Comparison of ENCODE assay signal across 8 mouse cellular contexts in the genomic region with DNA sequence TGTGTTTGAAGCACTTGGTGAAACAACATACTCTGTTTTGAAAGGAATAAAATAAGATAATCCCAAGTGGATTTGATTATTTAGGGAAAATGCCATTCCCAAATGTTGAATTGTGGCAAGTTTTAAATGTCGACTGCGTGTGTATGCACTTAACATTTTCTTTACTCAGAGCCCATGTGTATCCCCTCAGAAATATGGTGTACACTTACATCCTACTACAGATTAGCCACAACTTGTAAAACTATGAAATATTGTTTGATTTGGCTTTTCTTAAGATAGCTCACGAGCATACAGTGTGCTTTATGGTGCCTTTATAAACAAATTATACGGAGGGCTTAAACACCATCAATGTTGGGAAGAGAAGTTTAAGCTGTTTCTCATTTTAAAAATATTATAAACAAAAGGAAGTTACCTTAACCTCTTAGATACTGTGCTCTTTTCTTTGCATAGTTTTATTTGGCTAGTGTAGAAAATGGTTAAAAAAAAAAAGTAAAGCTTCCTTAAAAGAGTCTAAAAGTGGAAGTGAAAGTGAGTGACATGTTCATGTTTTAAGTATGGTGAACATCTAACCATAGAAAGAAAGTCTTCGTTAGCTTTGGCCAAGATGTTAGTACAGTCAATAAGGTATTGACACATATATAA. TPM values are rescaled to one million over a fixed set of nuclear protein-coding genes. Genes with fewer than 3 reads are reported as not detected.
DNase-seq lines count a peak whose midpoint lies in the region; ATAC-seq and TF ChIP-seq lines count a peak whose summit lies in the region.

No protein-coding gene starts in this region.

- 12% methylated on average over 5 of the region's 5 CpGs for WGBS in liver, adult 2 months
- 29% methylated on average over 5 of the region's 5 CpGs for WGBS in embryonic facial prominence, embryonic 15.5 days
- WGBS in limb, embryonic 10.5 days: 72% methylated on average over 5 of the region's 5 CpGs
- WGBS in neural tube, embryonic 14.5 days: 69% methylated on average over 5 of the region's 5 CpGs

- no peak for TF ChIP-seq POLR2A in liver, adult 2 months (IDR thresholded peaks at IDR 0.05; ENCODE audit: extremely low read depth, insufficient read depth, low read length)

- TF ChIP-seq CTCF in liver, adult 2 months (IDR thresholded peaks at IDR 0.05; ENCODE audit: low read depth, low read length): no peak

- no peaks in the 10 kb centered on the region for H3K27me3 ChIP-seq in liver, adult 2 months (ENCODE audit: control insufficient read depth, insufficient read depth, low read length)
- H3K27me3 ChIP-seq in embryonic facial prominence, embryonic 15.5 days: no peaks in the 10 kb centered on the region
- no peaks in the 10 kb centered on the region for H3K27me3 ChIP-seq in limb, embryonic 10.5 days (ENCODE audit: low read depth, poor library complexity, severe bottlenecking)
- no peaks in the 10 kb centered on the region for H3K27me3 ChIP-seq in neural tube, embryonic 14.5 days (ENCODE audit: control insufficient read depth, insufficient read depth, low read length)

- H3K9me3 ChIP-seq in embryonic facial prominence, embryonic 15.5 days (replicated peaks): no peaks in the 10 kb centered on the region
- H3K9me3 ChIP-seq in limb, embryonic 10.5 days (replicated peaks): no peaks in the 10 kb centered on the region
- no peaks in the 10 kb centered on the region for H3K9me3 ChIP-seq in neural tube, embryonic 14.5 days (ENCODE audit: control insufficient read depth, low read length)

- no peak overlapping the region for H3K27ac ChIP-seq in liver, adult 2 months (replicated peaks; ENCODE audit: insufficient read depth, low read depth, low read length)
- H3K27ac ChIP-seq in embryonic facial prominence, embryonic 15.5 days (replicated peaks): no peak overlapping the region
- H3K27ac ChIP-seq in limb, embryonic 10.5 days: peak overlapping the region; percentile 100
- no peak overlapping the region for H3K27ac ChIP-seq in neural tube, embryonic 14.5 days (ENCODE audit: low read depth, low read length)

- DNase-seq in liver, adult 2 months (ENCODE audit: extremely low read depth, low read depth, low spot score): no peak
- no peak for DNase-seq in liver
- no peak for DNase-seq in limb, embryonic 10.5 days (ENCODE audit: low spot score)
- DNase-seq in gastrocnemius, adult 8-10 months (ENCODE audit: low spot score in 2 of 2): no peak
- DNase-seq in left cerebral cortex, postnatal 36 days (ENCODE audit: low spot score in 2 of 2): no peak
- no peak for DNase-seq in urinary bladder, postnatal 36 days (ENCODE audit: low spot score in 2 of 2)

- no peaks in the 10 kb centered on the region for H3K36me3 ChIP-seq in liver, adult 2 months (ENCODE audit: control insufficient read depth, insufficient read depth, low read length)
- H3K36me3 ChIP-seq in embryonic facial prominence, embryonic 15.5 days: no peaks in the 10 kb centered on the region
- H3K36me3 ChIP-seq in limb, embryonic 10.5 days: peaks cover 31% of the 10 kb centered on the region
- H3K36me3 ChIP-seq in neural tube, embryonic 14.5 days (ENCODE audit: control insufficient read depth, insufficient read depth, low read length): no peaks in the 10 kb centered on the region

- H3K4me1 ChIP-seq in liver, adult 2 months (ENCODE audit: control insufficient read depth, insufficient read depth, low read length): peaks cover 6% of the 10 kb centered on the region; the same call in 1 of the 2 replicates
- peaks cover 4% of the 10 kb centered on the region; the same call in 1 of the 2 replicates for H3K4me1 ChIP-seq in embryonic facial prominence, embryonic 15.5 days
- H3K4me1 ChIP-seq in limb, embryonic 10.5 days: peaks cover 21% of the 10 kb centered on the region
- peaks cover 9% of the 10 kb centered on the region for H3K4me1 ChIP-seq in neural tube, embryonic 14.5 days (ENCODE audit: control insufficient read depth, insufficient read depth, low read length)

- H3K4me3 ChIP-seq in liver, adult 2 months (ENCODE audit: insufficient read depth, low read depth, low read length): peak overlapping the region; percentile 4; the same call in 1 of the 2 replicates
- H3K4me3 ChIP-seq in embryonic facial prominence, embryonic 15.5 days (replicated peaks): peak overlapping the region; percentile 94
- H3K4me3 ChIP-seq in limb, embryonic 10.5 days: peak overlapping the region; percentile 100
- H3K4me3 ChIP-seq in neural tube, embryonic 14.5 days (ENCODE audit: low read depth, low read length): peak overlapping the region; percentile 100

- no peak overlapping the region for H3K9ac ChIP-seq in liver, adult 2 months (ENCODE audit: low read depth, low read length)
- no peak overlapping the region for H3K9ac ChIP-seq in embryonic facial prominence, embryonic 15.5 days
- no peak overlapping the region; the same call in 1 of the 2 replicates for H3K9ac ChIP-seq in neural tube, embryonic 14.5 days (replicated peaks; ENCODE audit: low read depth, low read length)

- H3K4me2 ChIP-seq in embryonic facial prominence, embryonic 15.5 days (replicated peaks): peak overlapping the region; percentile 77
- H3K4me2 ChIP-seq in neural tube, embryonic 14.5 days (ENCODE audit: low read depth, low read length): peak overlapping the region; percentile 61

- no peak for ATAC-seq in embryonic facial prominence, embryonic 15.5 days (ENCODE audit: insufficient number of reproducible peaks, low FRiP score, low TSS enrichment, low read depth)
- no peak for ATAC-seq in neural tube, embryonic 14.5 days (ENCODE audit: low read depth)

- H3K79me2 ChIP-seq in liver, adult 2 months (ENCODE audit: control insufficient read depth, insufficient read depth, low read length): peaks cover 13% of the 10 kb centered on the region; the same call in 1 of the 2 replicates

- intact Hi-C loops in left cerebral cortex, postnatal 36 days (cut with DNase I): no loop called here

RNA-seq across cellular contexts. Expression of gene Tut4, which starts 2.2 kb away (rescaled TPM):
- total RNA-seq in liver, adult 2 months (2014; rRNA removed): 30.3 and 34.6 TPM in 2 replicates
- 17.8 and 23.6 TPM in 2 replicates for polyA plus RNA-seq in liver, adult 2 months (2012; rRNA removed)
- 62.4 and 72.9 TPM in 2 replicates for polyA plus RNA-seq in embryonic facial prominence, embryonic 15.5 days (2015; fragmentation: Nextera tagmentation; extraction: Ambion mirVana)
- 95.8 and 119 TPM in 2 replicates for polyA plus RNA-seq in limb, embryonic 10.5 days (2016; fragmentation: Nextera tagmentation; extraction: Ambion mirVana)
- polyA plus RNA-seq in neural tube, embryonic 14.5 days (2014; fragmentation: Nextera tagmentation; extraction: Ambion mirVana): 55.8 and 65.8 TPM in 2 replicates
- 10 to 100 TPM; 16.8 to 33.6 (median 19.6) TPM for total RNA-seq in gastrocnemius, adult 8-10 months (2022)
- total RNA-seq in left cerebral cortex, postnatal 36 days (2021): 10 to 100 TPM; 31.6 to 51.9 TPM

RNA-seq across cellular contexts. Expression of gene Gpx7, which starts 54.6 kb away (rescaled TPM):
- 3.5 and 3.7 TPM in 2 replicates for total RNA-seq in liver, adult 2 months (2014; rRNA removed)
- polyA plus RNA-seq in liver, adult 2 months (2012; rRNA removed): 2.0 and 3.2 TPM in 2 replicates
- polyA plus RNA-seq in embryonic facial prominence, embryonic 15.5 days (2015; fragmentation: Nextera tagmentation; extraction: Ambion mirVana): 114 and 120 TPM in 2 replicates
- polyA plus RNA-seq in limb, embryonic 10.5 days (2016; fragmentation: Nextera tagmentation; extraction: Ambion mirVana): 40.6 and 44.3 TPM in 2 replicates
- polyA plus RNA-seq in neural tube, embryonic 14.5 days (2014; fragmentation: Nextera tagmentation; extraction: Ambion mirVana): 21.7 and 37.4 TPM in 2 replicates
- 10 to 100 TPM in 1 of 4 experiments, 1 to 10 TPM in 3; 5.0 to 11.8 (median 5.7) TPM for total RNA-seq in gastrocnemius, adult 8-10 months (2022)
- 1 to 10 TPM; 4.6 to 6.8 TPM for total RNA-seq in left cerebral cortex, postnatal 36 days (2021)

Comparison
In these comparisons a context has a peak if more than half of its experiments do, and no peak if none do; other contexts are left out.
1. H3K4me3 ChIP-seq: peak in every context shown above with its lines; median percentile 100 in limb, embryonic 10.5 days; 100 in neural tube, embryonic 14.5 days; 94 in embryonic facial prominence, embryonic 15.5 days; 4 in liver, adult 2 months.